Mouse (Mus musculus): ENCODE measurements around the gene Gm5930. TPM values are rescaled to one million over a fixed set of nuclear protein-coding genes. Genes with fewer than 3 reads are reported as not detected.
"Not testable (repeated sequence)": the region's sequence is repeated elsewhere in the genome, so short reads cannot be mapped to it uniquely, and the experiment has no call there.

Gene Gm5930
- polyA plus RNA-seq (2011; ENCODE audit: insufficient read depth, insufficient read length, low read depth, missing spikeins) = not detected in 2 replicates

- not testable (repeated sequence) for H3K4me1 ChIP-seq (ENCODE audit: control insufficient read depth, insufficient read depth, low read length); H3K27ac ChIP-seq (ENCODE audit: insufficient read depth, low read length); H3K36me3 ChIP-seq (ENCODE audit: control insufficient read depth, insufficient read depth, low read length, poor library complexity, severe bottlenecking); H3K9ac ChIP-seq (ENCODE audit: low read depth, poor library complexity, severe bottlenecking); H3K9me3 ChIP-seq (replicated peaks; ENCODE audit: control insufficient read depth, insufficient read depth, low read length, poor library complexity, severe bottlenecking); H3K4me3 ChIP-seq (ENCODE audit: low read depth, low read length); H3K27me3 ChIP-seq (ENCODE audit: control insufficient read depth, insufficient read depth, low read length, poor library complexity, severe bottlenecking)
Measured at GRCm38 (mm10) chr14:44338484-44338883, at the start of gene Gm5930. Gene Gm5930, minus strand, starts transcription at chr14:44338584.

- H3K27me3 ChIP-seq (ENCODE audit: control insufficient read depth, insufficient read depth, low read length, poor library complexity, severe bottlenecking); H3K9me3 ChIP-seq (replicated peaks; ENCODE audit: control insufficient read depth, insufficient read depth, low read length, poor library complexity, severe bottlenecking); H3K4me1 ChIP-seq (ENCODE audit: control insufficient read depth, insufficient read depth, low read length); H3K9ac ChIP-seq (ENCODE audit: low read depth, poor library complexity, severe bottlenecking); H3K27ac ChIP-seq (ENCODE audit: insufficient read depth, low read length); H3K4me3 ChIP-seq (ENCODE audit: low read depth, low read length); H3K36me3 ChIP-seq (ENCODE audit: control insufficient read depth, insufficient read depth, low read length, poor library complexity, severe bottlenecking): not testable (repeated sequence)
Measured at GRCm38 (mm10) chr14:44384233-44384632, 45.8 kb upstream of the Gm5930 start.

- H3K27ac ChIP-seq (ENCODE audit: insufficient read depth, low read length); H3K9me3 ChIP-seq (replicated peaks; ENCODE audit: control insufficient read depth, insufficient read depth, low read length, poor library complexity, severe bottlenecking); H3K4me3 ChIP-seq (ENCODE audit: low read depth, low read length): not testable (repeated sequence)
Measured at GRCm38 (mm10) chr14:44365057-44365456, 26.7 kb upstream of the Gm5930 start, which contains the start of gene Gm8229. Gene Gm8229, plus strand, starts transcription at chr14:44365357.

GRCm38 (mm10) chr14:44362301-44362700 is 23.9 kb upstream of the Gm5930 start:
- H3K27ac ChIP-seq (ENCODE audit: insufficient read depth, low read length); H3K4me3 ChIP-seq (ENCODE audit: low read depth, low read length); H3K9me3 ChIP-seq (replicated peaks; ENCODE audit: control insufficient read depth, insufficient read depth, low read length, poor library complexity, severe bottlenecking); H3K4me1 ChIP-seq (ENCODE audit: control insufficient read depth, insufficient read depth, low read length); H3K9ac ChIP-seq (ENCODE audit: low read depth, poor library complexity, severe bottlenecking); H3K27me3 ChIP-seq (ENCODE audit: control insufficient read depth, insufficient read depth, low read length, poor library complexity, severe bottlenecking); H3K36me3 ChIP-seq (ENCODE audit: control insufficient read depth, insufficient read depth, low read length, poor library complexity, severe bottlenecking): not testable (repeated sequence)

More at GRCm38 (mm10) chr14:44365057-44365456, 26.7 kb upstream of the Gm5930 start, which contains the start of gene Gm8229:
- not testable (repeated sequence) for H3K36me3 ChIP-seq (ENCODE audit: control insufficient read depth, insufficient read depth, low read length, poor library complexity, severe bottlenecking); H3K4me1 ChIP-seq (ENCODE audit: control insufficient read depth, insufficient read depth, low read length); H3K27me3 ChIP-seq (ENCODE audit: control insufficient read depth, insufficient read depth, low read length, poor library complexity, severe bottlenecking); H3K9ac ChIP-seq (ENCODE audit: low read depth, poor library complexity, severe bottlenecking)

GRCm38 (mm10) chr14:44361416-44361815 is 23.0 kb upstream of the Gm5930 start:
- H3K27ac ChIP-seq (ENCODE audit: insufficient read depth, low read length); H3K9me3 ChIP-seq (replicated peaks; ENCODE audit: control insufficient read depth, insufficient read depth, low read length, poor library complexity, severe bottlenecking); H3K9ac ChIP-seq (ENCODE audit: low read depth, poor library complexity, severe bottlenecking); H3K27me3 ChIP-seq (ENCODE audit: control insufficient read depth, insufficient read depth, low read length, poor library complexity, severe bottlenecking); H3K36me3 ChIP-seq (ENCODE audit: control insufficient read depth, insufficient read depth, low read length, poor library complexity, severe bottlenecking); H3K4me1 ChIP-seq (ENCODE audit: control insufficient read depth, insufficient read depth, low read length); H3K4me3 ChIP-seq (ENCODE audit: low read depth, low read length): not testable (repeated sequence)

- H3K4me3 ChIP-seq (ENCODE audit: low read depth, low read length); H3K9ac ChIP-seq (ENCODE audit: low read depth, poor library complexity, severe bottlenecking); H3K9me3 ChIP-seq (replicated peaks; ENCODE audit: control insufficient read depth, insufficient read depth, low read length, poor library complexity, severe bottlenecking); H3K27ac ChIP-seq (ENCODE audit: insufficient read depth, low read length); H3K27me3 ChIP-seq (ENCODE audit: control insufficient read depth, insufficient read depth, low read length, poor library complexity, severe bottlenecking); H3K4me1 ChIP-seq (ENCODE audit: control insufficient read depth, insufficient read depth, low read length); H3K36me3 ChIP-seq (ENCODE audit: control insufficient read depth, insufficient read depth, low read length, poor library complexity, severe bottlenecking): not testable (repeated sequence)
Measured at GRCm38 (mm10) chr14:44312049-44312448, 26.3 kb downstream of the Gm5930 start.

GRCm38 (mm10) chr14:44285280-44285679 is 53.1 kb downstream of the Gm5930 start, which contains the start of gene Gm8220:
Gene Gm8220, plus strand, starts transcription at chr14:44285580.
- H3K27me3 ChIP-seq (ENCODE audit: control insufficient read depth, insufficient read depth, low read length, poor library complexity, severe bottlenecking); H3K9ac ChIP-seq (ENCODE audit: low read depth, poor library complexity, severe bottlenecking); H3K27ac ChIP-seq (ENCODE audit: insufficient read depth, low read length); H3K9me3 ChIP-seq (replicated peaks; ENCODE audit: control insufficient read depth, insufficient read depth, low read length, poor library complexity, severe bottlenecking); H3K36me3 ChIP-seq (ENCODE audit: control insufficient read depth, insufficient read depth, low read length, poor library complexity, severe bottlenecking); H3K4me1 ChIP-seq (ENCODE audit: control insufficient read depth, insufficient read depth, low read length); H3K4me3 ChIP-seq (ENCODE audit: low read depth, low read length): not testable (repeated sequence)

Other genes starting within 250 kb of the Gm5930 start
- not detected in 2 replicates for gene Ear2, start 235.9 kb downstream of the Gm5930 start, polyA plus RNA-seq (2011; ENCODE audit: insufficient read depth, insufficient read length, low read depth, missing spikeins)
- gene Gm3327, start 214.7 kb downstream of the Gm5930 start, polyA plus RNA-seq (2011; ENCODE audit: insufficient read depth, insufficient read length, low read depth, missing spikeins) = not detected in 2 replicates
- gene Gm8212, start 140.9 kb downstream of the Gm5930 start, polyA plus RNA-seq (2011; ENCODE audit: insufficient read depth, insufficient read length, low read depth, missing spikeins) = not detected in 2 replicates
- gene 4930503E14Rik, start 125.3 kb downstream of the Gm5930 start, polyA plus RNA-seq (2011; ENCODE audit: insufficient read depth, insufficient read length, low read depth, missing spikeins) = not detected in 2 replicates
- gene Gm8220, start 53.0 kb downstream of the Gm5930 start, polyA plus RNA-seq (2011; ENCODE audit: insufficient read depth, insufficient read length, low read depth, missing spikeins) = not detected in 2 replicates
- not detected in 2 replicates for gene Gm8229, start 26.8 kb upstream of the Gm5930 start, polyA plus RNA-seq (2011; ENCODE audit: insufficient read depth, insufficient read length, low read depth, missing spikeins)
- gene Gm3371, start 72.1 kb upstream of the Gm5930 start, polyA plus RNA-seq (2011; ENCODE audit: insufficient read depth, insufficient read length, low read depth, missing spikeins) = not detected in 2 replicates
- gene Gm8232, start 95.1 kb upstream of the Gm5930 start, polyA plus RNA-seq (2011; ENCODE audit: insufficient read depth, insufficient read length, low read depth, missing spikeins) = not detected in 2 replicates
- not detected in 2 replicates for gene BC061237, start 153.9 kb upstream of the Gm5930 start, polyA plus RNA-seq (2011; ENCODE audit: insufficient read depth, insufficient read length, low read depth, missing spikeins)
- gene Gm17093, start 179.7 kb upstream of the Gm5930 start, polyA plus RNA-seq (2011; ENCODE audit: insufficient read depth, insufficient read length, low read depth, missing spikeins) = not detected in 2 replicates
- gene Gm8247, start 244.6 kb upstream of the Gm5930 start, polyA plus RNA-seq (2011; ENCODE audit: insufficient read depth, insufficient read length, low read depth, missing spikeins) = not detected in 2 replicates

All from ES-Bruce4 (cell line).